Mouse (Mus musculus) adrenal gland, adult 8-10 months (tissue): ENCODE data around the gene Orai2. TPM values are rescaled to one million over a fixed set of nuclear protein-coding genes. Genes with fewer than 3 reads are reported as not detected.
"Not testable (repeated sequence)": the region's sequence is repeated elsewhere in the genome, so short reads cannot be mapped to it uniquely, and the experiment has no call there.

Source experiments
- DNase-seq: peaks from one replicate; pipeline ENCODE4 v3.0.0; 2022
- total RNA-seq, 4 experiments: library from RNA; stranded (reverse); gene quantifications; 2 replicates each; pipeline ENCODE4 v1.2.4; 2022

Orai2 gene
- total RNA-seq, 4 experiments from 2014 or later, result 2.5 to 5.7 (median 4.6) TPM

DNA sequence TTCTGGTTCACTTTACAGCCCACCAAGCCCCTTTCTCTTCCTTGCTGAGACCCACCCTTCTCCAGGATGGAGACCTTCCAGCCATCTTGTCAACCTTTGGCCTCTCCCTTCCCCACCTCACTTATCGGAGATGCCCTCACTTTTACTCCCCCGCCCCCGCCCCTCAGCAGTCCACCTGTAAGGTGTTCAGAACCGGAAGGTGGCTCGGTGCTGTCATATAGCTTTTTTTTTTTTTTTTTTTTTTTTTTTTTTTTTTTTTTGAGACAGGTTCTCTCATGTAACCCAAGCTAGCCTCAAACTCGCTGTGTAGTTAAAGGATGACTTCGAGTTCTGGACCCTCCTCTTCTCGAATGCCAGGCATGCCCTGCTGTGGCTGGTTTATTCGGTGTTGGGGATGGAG, 2.4 kb upstream of the Orai2 start:
- DNase-seq, result no peak

DNA sequence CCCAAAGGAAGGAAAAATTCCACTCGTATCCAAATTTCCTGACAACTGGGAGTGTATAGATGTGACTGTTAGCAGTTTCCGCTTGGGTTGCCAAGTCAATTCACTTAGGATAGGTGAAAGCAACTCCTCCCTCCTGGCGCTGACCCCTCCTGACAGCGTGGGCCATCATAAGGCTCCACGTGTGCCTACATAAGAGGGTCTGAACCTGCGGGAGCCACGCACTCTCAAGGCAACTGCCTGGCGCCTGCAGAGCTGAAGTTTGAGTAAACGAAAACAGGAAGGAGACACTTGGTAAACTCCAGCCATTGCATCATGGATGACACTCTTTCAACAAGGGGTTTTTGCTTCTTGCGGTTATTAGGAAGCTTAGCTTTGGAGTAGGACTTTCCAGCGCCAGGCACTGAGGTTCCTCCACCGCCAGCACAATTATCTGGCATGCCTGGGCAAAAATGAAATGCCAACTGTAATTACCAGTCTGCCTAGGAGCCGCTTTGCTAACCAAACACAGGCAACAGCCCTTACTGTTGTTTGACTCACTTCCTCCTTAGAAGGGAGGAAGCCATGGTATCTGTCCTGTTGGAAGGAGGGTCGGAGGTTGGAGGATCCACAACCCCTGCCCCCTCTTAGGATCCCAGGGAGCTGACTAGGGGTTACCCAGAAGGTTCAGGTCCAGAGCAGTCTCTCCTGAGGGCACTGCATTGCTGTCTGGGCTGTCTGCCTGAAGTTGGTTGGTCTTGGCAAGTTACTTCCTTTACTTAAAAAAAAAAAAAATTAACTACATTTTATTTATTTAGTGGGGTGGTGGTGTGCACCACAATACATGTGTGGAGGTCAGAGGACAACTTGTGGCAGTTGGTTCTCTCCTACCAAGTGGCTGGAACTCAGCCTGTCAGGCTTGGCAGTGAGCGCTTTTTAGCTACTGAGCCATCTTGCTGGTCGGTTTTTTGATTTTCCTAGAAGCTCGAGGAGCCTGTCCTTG, 1.1 kb upstream of the Orai2 start:
- DNase-seq, result no peak

DNA sequence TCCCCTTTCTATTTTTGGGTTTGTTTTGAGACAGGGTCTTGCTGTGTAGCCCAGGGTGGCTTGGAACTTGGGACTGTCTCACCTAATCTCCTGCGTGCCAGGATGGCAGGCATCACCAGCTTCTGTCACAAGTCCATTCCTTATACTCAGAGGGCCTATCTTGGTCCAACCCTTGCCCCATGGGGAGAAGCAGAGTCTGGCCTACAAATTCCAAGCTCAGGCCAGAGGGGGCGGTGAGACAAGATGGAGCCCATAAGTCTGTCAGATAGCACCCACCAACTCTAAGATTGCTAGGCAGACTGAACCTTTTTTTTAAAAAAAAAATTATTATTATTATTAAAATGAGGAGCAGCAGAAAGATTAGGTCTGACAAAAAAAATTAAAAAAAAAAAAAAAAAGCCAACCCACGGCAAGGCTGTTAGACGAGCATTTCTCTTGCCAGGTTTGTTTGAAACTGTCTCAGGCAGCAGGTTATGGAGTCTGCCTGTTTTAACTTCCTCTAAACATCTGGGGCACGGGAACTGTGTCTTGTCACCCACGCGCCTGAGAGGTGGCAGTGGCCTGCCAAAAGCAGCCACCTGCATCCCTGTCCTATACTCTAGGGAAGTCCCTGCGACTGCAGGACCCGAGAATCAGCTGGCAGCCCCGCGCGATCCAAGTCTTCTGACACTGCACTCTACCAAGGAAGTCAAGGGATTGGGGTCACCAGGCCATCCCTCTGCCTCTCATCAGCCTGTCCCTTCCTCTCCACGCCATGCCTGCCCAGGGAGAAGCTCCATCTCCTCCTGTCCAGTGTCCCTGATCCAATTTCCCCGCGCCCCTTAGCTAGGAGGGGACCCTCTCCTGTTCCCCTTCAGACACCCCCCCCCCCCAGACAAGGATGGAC, 644 bp downstream of the Orai2 start:
- no peak for DNase-seq

- DNase-seq, result no peak
Measured at GRCm38 (mm10) chr5:136168071-136168470, 2.4 kb downstream of the Orai2 start.

- no peak for DNase-seq
Measured at GRCm38 (mm10) chr5:136167296-136167695, 3.2 kb downstream of the Orai2 start.

DNA sequence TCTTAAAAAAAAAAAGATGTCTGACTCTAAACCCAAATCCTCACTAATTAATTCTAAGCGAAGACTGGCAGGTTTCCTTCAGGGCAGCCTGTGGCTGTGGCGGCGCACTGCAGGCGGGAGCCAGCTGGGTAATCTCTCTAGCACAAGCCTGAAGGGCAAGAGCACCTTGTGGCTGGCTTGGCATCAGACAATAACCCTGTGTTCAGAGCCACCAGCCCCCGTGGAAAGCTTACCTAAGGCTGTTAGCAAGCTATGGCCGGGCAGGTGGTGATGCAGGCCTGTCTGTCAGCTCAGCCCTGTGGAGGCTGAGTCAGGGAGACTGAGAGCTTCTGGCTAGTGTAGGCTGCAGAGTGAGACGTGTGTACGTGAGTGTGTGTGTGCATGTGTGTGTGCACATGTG, 5.3 kb downstream of the Orai2 start:
- DNase-seq, result no peak

GRCm38 (mm10) chr5:136163807-136164474, 6.6 kb downstream of the Orai2 start:
- DNase-seq, result no peak

DNA sequence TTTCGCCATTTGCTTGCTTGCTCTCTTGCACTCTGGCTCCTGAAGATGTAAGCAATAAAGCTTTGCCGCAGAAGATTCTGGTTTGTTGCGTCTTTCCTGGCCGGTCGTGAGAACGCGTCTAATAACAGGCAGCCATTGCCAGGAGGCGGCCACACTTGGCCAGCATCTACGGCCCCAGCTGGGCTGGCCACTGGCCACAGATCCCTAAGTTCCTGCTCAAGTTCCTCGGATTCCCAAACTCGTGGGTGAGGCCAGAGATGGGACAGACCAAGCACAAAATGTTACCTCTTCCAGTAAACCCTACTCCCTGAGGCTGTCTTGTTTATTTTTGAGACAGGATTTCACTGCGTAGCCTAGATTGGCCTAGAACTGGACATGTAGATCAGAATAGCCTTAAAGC, 10.4 kb downstream of the Orai2 start:
- DNase-seq, result not testable (repeated sequence)

DNA sequence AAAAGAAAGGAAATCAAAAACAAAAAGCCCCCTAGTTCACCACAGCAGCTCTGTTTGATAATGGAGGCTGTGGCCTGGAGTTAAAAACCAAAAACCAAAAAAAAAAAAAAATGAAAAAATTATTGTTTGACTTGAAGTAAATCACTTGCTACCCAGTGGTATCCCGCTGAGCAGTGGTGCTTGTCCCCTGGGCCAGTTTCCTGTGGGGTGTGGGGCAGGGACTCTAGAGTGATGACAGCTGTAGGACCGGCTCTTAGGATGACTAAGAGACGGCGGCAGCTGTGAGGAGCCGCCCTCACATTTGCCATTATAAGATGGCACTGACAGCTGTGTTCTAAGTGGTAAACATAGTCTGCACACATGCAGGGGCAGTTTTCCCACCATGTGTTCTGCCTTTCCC, 15.1 kb downstream of the Orai2 start:
- no peak for DNase-seq

DNA sequence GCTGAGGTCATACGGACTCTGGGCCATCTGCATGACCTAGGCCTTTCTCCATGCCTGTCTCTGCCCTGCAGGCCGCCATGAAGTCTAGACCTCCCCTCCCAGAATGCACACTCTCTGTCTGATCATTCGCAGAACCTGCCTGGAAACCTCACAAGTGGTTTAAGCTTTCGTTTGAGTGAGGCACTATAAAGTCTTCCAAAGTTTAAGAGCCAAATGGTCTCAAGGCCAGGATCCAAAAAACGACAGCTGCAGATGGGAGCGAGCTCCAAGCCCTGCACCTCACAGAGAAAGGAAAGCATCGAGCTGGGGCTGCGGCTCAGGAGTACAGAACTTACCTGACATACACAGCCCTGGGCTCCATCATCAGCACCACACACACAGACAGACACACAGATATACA, 18.1 kb downstream of the Orai2 start:
- no peak for DNase-seq

DNA sequence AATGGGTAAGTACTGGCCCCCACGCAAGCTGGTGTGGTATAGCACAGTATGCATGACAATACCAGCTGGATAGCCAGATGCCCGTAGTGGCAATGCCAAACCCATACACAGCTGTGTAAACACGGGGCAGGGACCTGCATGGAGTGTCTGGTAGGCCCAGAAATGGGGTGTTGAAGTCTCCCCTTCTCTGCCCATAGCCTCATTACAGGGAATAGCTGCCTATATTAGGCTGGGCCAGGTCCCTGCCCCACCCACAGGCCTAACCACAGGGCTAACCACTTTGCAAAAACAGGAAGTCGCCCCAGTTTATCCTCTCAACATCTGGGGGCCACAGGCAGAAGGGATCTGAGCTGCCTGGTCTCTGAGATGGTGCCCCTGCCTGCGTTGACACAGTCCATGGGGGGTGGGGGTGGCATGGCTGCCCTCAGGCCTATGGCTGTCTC, 21.4 kb downstream of the Orai2 start:
- not testable (repeated sequence) for DNase-seq

- DNase-seq, result no peak
Measured at GRCm38 (mm10) chr5:136147704-136148103, 22.8 kb downstream of the Orai2 start.

DNA sequence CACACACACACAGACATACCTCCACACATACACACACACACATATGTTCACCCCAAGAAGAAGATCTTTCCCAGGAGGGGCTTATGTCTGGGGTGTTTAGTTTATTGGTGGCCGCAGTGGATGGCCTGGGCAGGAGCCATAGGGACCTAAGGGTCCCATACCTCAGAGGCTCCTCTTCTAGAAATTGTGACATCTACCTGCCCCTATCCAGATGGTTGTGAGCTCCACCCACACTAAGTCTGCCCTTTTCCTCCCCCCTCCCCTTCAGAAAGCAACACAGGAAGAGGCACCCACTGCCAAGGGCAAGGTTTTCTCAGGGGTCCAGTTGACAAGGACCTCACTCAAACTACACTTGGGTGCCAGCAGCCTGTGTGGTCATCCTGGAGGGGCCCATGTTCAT, 23.6 kb downstream of the Orai2 start:
- no peak for DNase-seq

- DNase-seq, result no peak
Measured at GRCm38 (mm10) chr5:136144606-136145430, 25.7 kb downstream of the Orai2 start.

DNA sequence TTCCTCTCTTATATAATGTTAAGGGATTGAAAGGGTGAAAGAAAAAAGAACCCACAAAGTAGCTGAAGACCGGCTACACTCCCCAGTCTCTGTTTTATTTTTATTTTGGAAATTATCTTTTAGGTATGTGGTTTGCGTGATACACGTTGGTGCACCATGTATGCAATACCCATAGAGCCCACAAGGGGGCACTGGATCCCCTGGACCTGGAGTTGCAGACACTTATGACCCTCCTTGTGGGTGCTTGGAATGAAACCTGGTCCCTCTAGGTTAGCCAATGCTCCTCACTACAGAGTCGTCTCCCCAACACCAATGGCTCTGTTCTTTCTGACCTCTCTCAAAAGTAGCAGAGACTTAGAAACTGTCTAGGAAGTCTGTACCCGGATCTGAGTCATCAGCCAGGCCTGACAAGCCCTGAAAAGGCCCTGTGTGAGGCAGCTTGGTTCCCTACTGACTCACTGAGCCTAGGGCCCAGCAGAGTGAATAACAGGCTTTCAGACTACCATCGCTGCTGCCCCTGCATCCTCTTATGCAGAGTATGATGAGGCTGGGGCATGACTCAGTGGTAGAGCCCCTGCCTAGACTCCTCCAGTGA, 27.3 kb downstream of the Orai2 start:
- no peak for DNase-seq

GRCm38 (mm10) chr5:136142746-136143145, 27.8 kb downstream of the Orai2 start:
- no peak for DNase-seq

- no peak for DNase-seq
Measured at GRCm38 (mm10) chr5:136140057-136140482, 30.4 kb downstream of the Orai2 start.

GRCm38 (mm10) chr5:136139393-136139792, 31.1 kb downstream of the Orai2 start:
- DNase-seq, result no peak

- DNase-seq, result no peak
Measured at GRCm38 (mm10) chr5:136137658-136138274, 32.7 kb downstream of the Orai2 start.

DNA sequence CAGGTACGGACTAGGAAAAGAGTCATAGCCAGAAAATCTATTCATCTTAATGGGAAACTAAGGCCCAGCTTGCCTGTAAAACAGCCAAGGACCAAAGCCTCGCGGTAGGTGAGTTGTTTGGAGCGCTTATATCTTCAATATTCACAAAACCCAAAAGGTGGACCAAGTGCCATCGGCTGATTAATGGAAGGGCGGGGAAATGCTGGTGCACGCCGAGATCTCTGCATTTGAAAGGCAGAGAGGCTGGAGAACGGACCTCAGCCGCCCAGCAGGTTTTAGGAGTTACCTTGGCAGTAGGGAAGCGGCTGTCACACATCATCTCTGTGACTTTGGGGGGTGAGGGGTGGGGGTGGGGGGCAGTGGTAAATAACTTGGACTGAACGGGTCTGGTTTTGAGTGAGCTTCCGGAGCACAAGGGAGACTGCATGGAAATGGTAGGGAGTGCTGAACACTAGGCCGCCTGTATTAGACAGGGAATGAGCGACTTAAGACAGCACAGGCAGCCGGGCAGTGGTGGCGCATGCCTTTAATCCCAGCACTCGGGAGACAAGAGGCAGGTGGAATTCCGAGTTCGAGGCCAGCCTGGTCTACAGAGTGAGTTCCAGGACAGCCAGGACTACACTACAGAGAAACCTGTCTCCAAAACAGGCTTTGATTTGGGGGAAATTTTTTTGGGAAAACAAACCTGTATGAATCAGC, 34.1 kb downstream of the Orai2 start:
- no peak for DNase-seq
